Mouse (Mus musculus): ENCODE data around the gene Mx1. TPM values are rescaled to one million over a fixed set of nuclear protein-coding genes. Genes with fewer than 3 reads are reported as not detected.

Mx1 gene
- polyA plus RNA-seq, 1 experiment from 2014 or later = not detected

DNA sequence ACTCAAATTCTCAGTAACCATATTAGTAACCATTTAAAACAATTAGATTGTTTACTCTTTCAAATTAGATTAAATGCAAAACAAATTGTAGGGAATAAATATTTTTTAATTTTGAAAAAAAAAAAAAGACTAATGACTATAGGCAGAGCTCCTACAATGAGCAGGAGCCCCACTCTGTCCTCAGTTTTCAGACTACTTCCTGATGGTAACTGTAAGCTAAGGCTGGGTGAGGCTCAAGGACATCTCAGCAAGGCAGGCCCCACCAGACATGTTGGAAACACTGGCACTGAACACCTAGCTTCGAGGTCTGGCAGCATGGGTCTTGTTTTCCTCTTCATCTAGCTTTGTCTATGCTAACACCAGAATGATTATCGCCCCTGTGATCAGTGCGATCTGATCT is 35.4 kb upstream of the Mx1 start:
- Histone ChIP-seq H3K4me1 (ENCODE audit: control insufficient read depth, insufficient read depth, low read length) (no peaks in the 10 kb centered on the region), H3K9me3 (replicated peaks; ENCODE audit: control insufficient read depth, low read length) (no peaks in the 10 kb centered on the region), H3K4me2 (no peak overlapping the region), H3K27ac (ENCODE audit: low read depth, low read length) (no peak overlapping the region), H3K9ac (ENCODE audit: low read depth, low read length) (no peak overlapping the region), H3K27me3 (ENCODE audit: control insufficient read depth, insufficient read depth, low read length) (no peaks in the 10 kb centered on the region), H3K36me3 (ENCODE audit: control insufficient read depth, insufficient read depth, low read length) (no peaks in the 10 kb centered on the region), H3K4me3 (ENCODE audit: low read depth, low read length) (no peak overlapping the region)
- whole genome bisulfite sequencing (ENCODE audit: insufficient replicate concordance) = 82% methylated on average over 3 of the region's 3 CpGs
- ATAC-seq (replicated peaks; ENCODE audit: insufficient number of reproducible peaks, low FRiP score, low TSS enrichment) = no peak

DNA sequence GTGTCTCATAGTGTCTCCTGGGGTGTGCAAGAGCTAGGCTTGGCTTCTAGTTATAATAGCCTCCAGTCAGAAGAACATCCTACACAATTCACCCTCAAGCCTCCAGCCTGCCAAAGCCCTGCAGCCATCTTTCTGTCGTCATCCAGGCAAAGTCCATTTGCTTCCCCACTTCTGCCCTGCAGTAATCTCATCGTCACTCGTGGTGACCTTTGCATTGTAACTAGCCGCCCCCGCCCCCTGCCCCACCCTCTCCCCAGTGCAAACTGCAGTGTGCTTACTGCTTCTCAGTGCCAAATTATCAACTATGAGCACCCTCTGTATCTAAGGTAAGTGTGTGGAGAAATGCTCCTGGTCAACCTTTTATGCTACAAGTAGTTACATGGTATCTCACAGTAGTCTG is 35.0 kb upstream of the Mx1 start:
- H3K27me3 ChIP-seq (ENCODE audit: control insufficient read depth, insufficient read depth, low read length) = no peaks in the 10 kb centered on the region
- no peak for ATAC-seq (replicated peaks; ENCODE audit: insufficient number of reproducible peaks, low FRiP score, low TSS enrichment)
- no peaks in the 10 kb centered on the region for H3K9me3 ChIP-seq (replicated peaks; ENCODE audit: control insufficient read depth, low read length)
- no peak overlapping the region for H3K4me2 ChIP-seq
- H3K9ac ChIP-seq (ENCODE audit: low read depth, low read length) = no peak overlapping the region
- no peak overlapping the region for H3K27ac ChIP-seq (ENCODE audit: low read depth, low read length)
- WGBS (ENCODE audit: insufficient replicate concordance) = 48% methylated on average over 5 of the region's 5 CpGs
- no peak overlapping the region for H3K4me3 ChIP-seq (ENCODE audit: low read depth, low read length)
- H3K36me3 ChIP-seq (ENCODE audit: control insufficient read depth, insufficient read depth, low read length) = no peaks in the 10 kb centered on the region
- no peaks in the 10 kb centered on the region for H3K4me1 ChIP-seq (ENCODE audit: control insufficient read depth, insufficient read depth, low read length)

DNA sequence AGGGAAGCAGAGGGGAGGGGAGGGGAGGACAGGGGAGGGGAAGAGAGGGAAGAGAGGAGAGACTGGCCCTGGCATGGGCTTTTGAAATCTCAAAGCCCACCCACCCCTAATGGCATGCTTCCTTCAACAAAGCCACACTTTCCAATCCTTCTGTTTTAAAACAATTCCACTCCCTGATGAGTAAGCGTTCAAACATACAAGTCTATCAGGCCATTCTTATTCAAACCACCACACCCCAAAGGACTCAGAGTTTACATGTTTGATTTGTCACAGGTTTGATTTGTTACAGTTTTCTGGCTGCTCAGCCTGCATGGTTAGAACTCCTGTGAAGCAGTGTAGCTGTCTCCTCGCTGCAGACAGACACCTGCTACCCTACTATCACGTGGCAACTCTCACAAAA is 33.3 kb upstream of the Mx1 start:
- Histone ChIP-seq H3K9me3 (replicated peaks; ENCODE audit: control insufficient read depth, low read length) (no peaks in the 10 kb centered on the region), H3K36me3 (ENCODE audit: control insufficient read depth, insufficient read depth, low read length) (no peaks in the 10 kb centered on the region), H3K27ac (ENCODE audit: low read depth, low read length) (no peak overlapping the region), H3K4me3 (ENCODE audit: low read depth, low read length) (no peak overlapping the region), H3K9ac (ENCODE audit: low read depth, low read length) (no peak overlapping the region), H3K4me1 (ENCODE audit: control insufficient read depth, insufficient read depth, low read length) (no peaks in the 10 kb centered on the region), H3K4me2 (no peak overlapping the region), H3K27me3 (ENCODE audit: control insufficient read depth, insufficient read depth, low read length) (no peaks in the 10 kb centered on the region)
- WGBS (ENCODE audit: insufficient replicate concordance) = 49% methylated on average over 3 of the region's 3 CpGs
- no peak for ATAC-seq (replicated peaks; ENCODE audit: insufficient number of reproducible peaks, low FRiP score, low TSS enrichment)

DNA sequence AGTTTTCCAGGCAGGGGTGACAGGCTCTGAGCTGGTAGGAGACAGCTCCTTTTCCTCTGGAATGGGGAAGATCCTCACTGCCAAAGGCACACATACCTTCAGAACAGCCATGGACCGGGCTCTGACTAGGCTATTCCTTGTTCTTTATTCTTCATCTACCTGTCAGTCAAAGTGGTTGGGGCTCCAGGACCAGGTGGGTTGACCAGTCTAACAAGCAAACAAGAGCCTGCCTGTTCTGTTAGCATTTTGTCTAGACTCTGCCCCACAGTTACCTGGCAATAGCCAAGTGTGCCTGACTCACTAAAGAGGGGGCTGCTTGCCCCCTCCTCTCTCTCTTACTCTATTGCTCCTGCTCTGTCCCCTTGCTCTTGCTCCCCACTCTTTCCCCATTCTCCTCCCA is 29.7 kb upstream of the Mx1 start:
- 75% methylated on average over 1 of the region's 1 CpGs for WGBS (ENCODE audit: insufficient replicate concordance)
- Histone ChIP-seq H3K27ac (ENCODE audit: low read depth, low read length) (no peak overlapping the region), H3K4me1 (ENCODE audit: control insufficient read depth, insufficient read depth, low read length) (no peaks in the 10 kb centered on the region), H3K4me3 (ENCODE audit: low read depth, low read length) (no peak overlapping the region), H3K4me2 (no peak overlapping the region), H3K9me3 (replicated peaks; ENCODE audit: control insufficient read depth, low read length) (no peaks in the 10 kb centered on the region), H3K27me3 (ENCODE audit: control insufficient read depth, insufficient read depth, low read length) (no peaks in the 10 kb centered on the region), H3K9ac (ENCODE audit: low read depth, low read length) (no peak overlapping the region), H3K36me3 (ENCODE audit: control insufficient read depth, insufficient read depth, low read length) (no peaks in the 10 kb centered on the region)
- ATAC-seq (replicated peaks; ENCODE audit: insufficient number of reproducible peaks, low FRiP score, low TSS enrichment) = no peak

DNA sequence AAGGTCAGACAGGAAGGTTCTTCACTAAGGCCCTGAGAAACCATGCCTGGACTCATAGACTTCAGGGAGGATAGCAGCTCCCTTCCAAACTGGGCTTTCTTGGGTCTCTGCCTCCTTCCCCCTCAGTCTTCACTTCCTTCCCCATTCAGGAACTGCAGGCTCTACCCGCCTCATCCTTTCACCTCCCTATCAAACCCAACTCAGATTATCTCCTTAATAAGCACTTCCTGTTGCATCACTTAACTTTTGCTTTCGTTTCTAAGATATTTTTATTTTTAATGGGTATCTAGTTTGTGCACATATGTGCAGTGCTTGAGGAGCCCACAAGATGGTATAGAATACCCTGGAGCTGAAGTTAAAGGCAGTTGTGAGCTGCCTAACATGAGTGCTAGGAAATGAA is 15.9 kb upstream of the Mx1 start:
- Histone ChIP-seq H3K4me3 (ENCODE audit: low read depth, low read length) (no peak overlapping the region), H3K27ac (ENCODE audit: low read depth, low read length) (no peak overlapping the region), H3K4me2 (no peak overlapping the region), H3K36me3 (ENCODE audit: control insufficient read depth, insufficient read depth, low read length) (no peaks in the 10 kb centered on the region), H3K9ac (ENCODE audit: low read depth, low read length) (no peak overlapping the region), H3K4me1 (ENCODE audit: control insufficient read depth, insufficient read depth, low read length) (no peaks in the 10 kb centered on the region), H3K27me3 (ENCODE audit: control insufficient read depth, insufficient read depth, low read length) (no peaks in the 10 kb centered on the region), H3K9me3 (replicated peaks; ENCODE audit: control insufficient read depth, low read length) (no peaks in the 10 kb centered on the region)
- 46% methylated on average over 2 of the region's 2 CpGs for WGBS (ENCODE audit: insufficient replicate concordance)
- no peak for ATAC-seq (replicated peaks; ENCODE audit: insufficient number of reproducible peaks, low FRiP score, low TSS enrichment)

DNA sequence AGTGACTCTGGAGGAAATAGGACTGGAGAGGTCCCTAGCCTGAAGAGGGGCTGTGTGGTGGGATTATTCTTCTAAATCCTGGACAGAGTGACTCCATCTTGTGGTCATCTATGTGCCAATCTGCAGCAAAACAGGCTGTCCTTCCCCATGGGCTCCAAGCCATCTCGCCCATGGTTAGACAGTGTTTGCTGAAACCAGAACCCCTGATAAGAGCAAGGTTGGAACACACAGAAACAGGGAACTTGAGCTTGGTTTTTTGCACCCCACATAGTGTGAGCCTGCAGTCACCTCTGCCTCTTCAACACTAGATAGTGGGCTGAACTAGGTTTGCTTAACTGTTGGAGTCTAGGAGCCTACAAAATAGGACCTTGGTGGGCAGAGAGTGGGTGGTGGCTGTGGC is 13.8 kb upstream of the Mx1 start:
- H3K4me2 ChIP-seq = no peak overlapping the region
- no peak overlapping the region for H3K27ac ChIP-seq (ENCODE audit: low read depth, low read length)
- ATAC-seq (replicated peaks; ENCODE audit: insufficient number of reproducible peaks, low FRiP score, low TSS enrichment) = no peak
- no peaks in the 10 kb centered on the region for H3K9me3 ChIP-seq (replicated peaks; ENCODE audit: control insufficient read depth, low read length)
- WGBS (ENCODE audit: insufficient replicate concordance) = 79% methylated on average over 1 of the region's 1 CpGs
- no peaks in the 10 kb centered on the region for H3K27me3 ChIP-seq (ENCODE audit: control insufficient read depth, insufficient read depth, low read length)
- H3K4me1 ChIP-seq (ENCODE audit: control insufficient read depth, insufficient read depth, low read length) = no peaks in the 10 kb centered on the region
- H3K36me3 ChIP-seq (ENCODE audit: control insufficient read depth, insufficient read depth, low read length) = no peaks in the 10 kb centered on the region
- H3K9ac ChIP-seq (ENCODE audit: low read depth, low read length) = no peak overlapping the region
- H3K4me3 ChIP-seq (ENCODE audit: low read depth, low read length) = no peak overlapping the region

DNA sequence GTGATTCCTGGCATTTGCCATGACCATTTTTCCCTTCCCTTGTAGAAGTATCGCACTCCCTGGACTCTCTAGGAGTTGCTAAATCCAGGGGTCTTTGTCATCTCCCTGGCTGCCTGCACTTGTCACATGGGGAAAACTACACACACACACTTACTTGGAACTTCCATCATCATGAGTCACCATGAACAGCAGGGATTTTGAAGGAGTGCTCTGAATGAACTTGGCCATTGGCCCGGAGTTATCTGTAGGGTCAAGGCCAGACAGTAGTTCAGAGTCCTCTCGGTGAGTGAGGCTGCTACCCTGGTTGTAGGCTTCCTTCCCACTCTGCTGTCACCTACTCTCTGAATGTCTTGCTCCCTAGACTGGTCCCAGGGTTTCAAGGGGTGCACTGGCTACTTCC is 12.9 kb upstream of the Mx1 start:
- Histone ChIP-seq H3K36me3 (ENCODE audit: control insufficient read depth, insufficient read depth, low read length) (no peaks in the 10 kb centered on the region), H3K4me3 (ENCODE audit: low read depth, low read length) (no peak overlapping the region), H3K9me3 (replicated peaks; ENCODE audit: control insufficient read depth, low read length) (no peaks in the 10 kb centered on the region), H3K9ac (ENCODE audit: low read depth, low read length) (no peak overlapping the region), H3K4me1 (ENCODE audit: control insufficient read depth, insufficient read depth, low read length) (peaks cover 3% of the 10 kb centered on the region; the same call in 1 of the 2 replicates), H3K4me2 (no peak overlapping the region), H3K27me3 (ENCODE audit: control insufficient read depth, insufficient read depth, low read length) (no peaks in the 10 kb centered on the region), H3K27ac (ENCODE audit: low read depth, low read length) (no peak overlapping the region)
- no peak for ATAC-seq (replicated peaks; ENCODE audit: insufficient number of reproducible peaks, low FRiP score, low TSS enrichment)
- 68% methylated on average over 3 of the region's 3 CpGs for WGBS (ENCODE audit: insufficient replicate concordance)

DNA sequence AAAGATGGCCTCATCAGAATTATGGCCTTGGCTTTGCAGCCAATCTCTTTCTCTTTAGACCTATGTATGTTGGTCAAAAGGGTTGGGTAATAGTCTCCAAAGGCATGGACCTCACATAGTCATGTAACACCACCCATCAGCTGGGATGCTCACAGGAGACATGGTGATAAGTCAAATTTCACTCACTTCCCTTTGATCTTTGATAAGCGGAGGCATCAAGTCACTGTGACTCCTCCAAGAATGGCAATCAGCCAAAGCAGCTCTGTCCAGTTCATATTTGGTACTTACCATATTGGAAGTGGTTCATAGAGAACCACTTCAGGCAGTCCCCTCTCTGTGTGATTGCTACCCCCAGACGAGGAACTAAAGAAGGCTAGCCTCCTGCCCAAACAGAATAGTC is 12.0 kb upstream of the Mx1 start:
- Histone ChIP-seq H3K9me3 (replicated peaks; ENCODE audit: control insufficient read depth, low read length) (no peaks in the 10 kb centered on the region), H3K27ac (ENCODE audit: low read depth, low read length) (no peak overlapping the region), H3K9ac (ENCODE audit: low read depth, low read length) (no peak overlapping the region), H3K4me1 (ENCODE audit: control insufficient read depth, insufficient read depth, low read length) (peaks cover 5% of the 10 kb centered on the region; the same call in 1 of the 2 replicates), H3K4me3 (ENCODE audit: low read depth, low read length) (no peak overlapping the region), H3K27me3 (ENCODE audit: control insufficient read depth, insufficient read depth, low read length) (no peaks in the 10 kb centered on the region), H3K36me3 (ENCODE audit: control insufficient read depth, insufficient read depth, low read length) (no peaks in the 10 kb centered on the region), H3K4me2 (no peak overlapping the region)
- ATAC-seq (replicated peaks; ENCODE audit: insufficient number of reproducible peaks, low FRiP score, low TSS enrichment) = no peak
- WGBS (ENCODE audit: insufficient replicate concordance) = 77% methylated on average over 2 of the region's 2 CpGs

DNA sequence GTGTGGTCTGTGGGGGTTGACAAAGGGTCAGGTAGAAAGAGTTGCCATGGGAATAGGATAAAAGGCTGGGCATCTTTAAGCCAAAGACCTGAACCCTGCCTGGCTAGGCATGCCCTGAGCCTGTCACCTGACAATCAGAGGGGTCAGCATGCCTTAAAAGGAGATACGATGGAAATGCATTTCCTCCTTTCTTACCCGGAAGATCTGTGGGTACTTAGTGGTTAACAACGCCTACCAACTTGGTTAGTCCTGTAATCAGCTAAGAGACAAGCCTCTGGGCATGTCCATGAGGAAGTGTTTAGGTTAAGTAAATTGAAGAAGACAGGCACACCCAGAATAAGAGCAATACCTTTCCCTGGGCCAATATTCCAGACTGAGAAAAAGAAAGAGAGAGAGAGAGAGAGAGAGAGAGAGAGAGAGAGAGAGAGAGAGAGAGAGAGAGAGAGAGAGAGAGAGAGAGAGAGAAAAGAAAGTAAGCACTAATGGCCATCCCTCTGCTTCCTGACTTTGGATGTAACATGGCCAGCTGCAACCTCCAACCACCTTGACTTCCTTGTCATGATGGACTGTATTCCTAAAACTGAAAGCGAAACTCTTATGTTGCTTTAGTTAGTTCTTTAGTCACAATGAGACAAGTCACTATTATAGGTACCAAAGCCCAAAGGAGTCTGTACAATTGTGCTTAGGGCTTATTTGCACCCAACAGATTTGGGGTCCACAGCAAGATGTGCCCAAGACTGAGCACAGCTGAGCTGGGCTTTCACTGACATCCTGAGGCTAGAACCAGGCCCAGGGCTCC is 5.5 kb upstream of the Mx1 start:
- no peak overlapping the region for H3K9ac ChIP-seq (ENCODE audit: low read depth, low read length)
- no peaks in the 10 kb centered on the region for H3K36me3 ChIP-seq (ENCODE audit: control insufficient read depth, insufficient read depth, low read length)
- WGBS (ENCODE audit: insufficient replicate concordance) = 65% methylated on average over 4 of the region's 4 CpGs
- no peaks in the 10 kb centered on the region; the same call in 1 of the 2 replicates for H3K27me3 ChIP-seq (ENCODE audit: control insufficient read depth, insufficient read depth, low read length)
- no peak overlapping the region for H3K4me3 ChIP-seq (ENCODE audit: low read depth, low read length)
- no peak for ATAC-seq (replicated peaks; ENCODE audit: insufficient number of reproducible peaks, low FRiP score, low TSS enrichment)
- no peak overlapping the region for H3K27ac ChIP-seq (ENCODE audit: low read depth, low read length)
- peaks cover 5% of the 10 kb centered on the region; the same call in 1 of the 2 replicates for H3K4me1 ChIP-seq (ENCODE audit: control insufficient read depth, insufficient read depth, low read length)
- H3K4me2 ChIP-seq = no peak overlapping the region
- H3K9me3 ChIP-seq (replicated peaks; ENCODE audit: control insufficient read depth, low read length) = no peaks in the 10 kb centered on the region

Data from heart, embryonic 11.5 days (tissue).